Mouse (Mus musculus) ovary, postnatal 10 days (tissue): ENCODE measurements around the gene Rab34.
"Not testable (repeated sequence)": the region's sequence is repeated elsewhere in the genome, so short reads cannot be mapped to it uniquely, and the experiment has no call there.

Experiments used
- DNase-seq: peaks from one replicate; pipeline ENCODE4 v3.0.0; 2022; ENCODE audit warnings: low spot score

Gene Rab34

GRCm38 (mm10) chr11:78180081-78180761 lies 8.0 kb upstream of the Rab34 start:
- no peak for DNase-seq

- no peak for DNase-seq
These were observed 6.3 kb upstream of the Rab34 start for GRCm38 (mm10) chr11:78181830-78182357.

- DNase-seq: no peak
These were observed 5.8 kb upstream of the Rab34 start for GRCm38 (mm10) chr11:78182450-78182849.

- peak; percentile 81 for DNase-seq
These were observed 5.0 kb upstream of the Rab34 start, which contains the start of gene Rpl23a for GRCm38 (mm10) chr11:78182961-78183844. Gene Rpl23a, minus strand, starts transcription at chr11:78183584.

GRCm38 (mm10) chr11:78183884-78184514 lies 4.2 kb upstream of the Rab34 start:
- DNase-seq: no peak

- DNase-seq: not testable (repeated sequence)
These were observed 3.5 kb upstream of the Rab34 start for GRCm38 (mm10) chr11:78184702-78185101.

- DNase-seq: peak; percentile 72
These were observed 1.2 kb downstream of the Rab34 start for GRCm38 (mm10) chr11:78189234-78190040.

GRCm38 (mm10) chr11:78190041-78190440 lies 1.8 kb downstream of the Rab34 start:
- DNase-seq: no peak

GRCm38 (mm10) chr11:78193113-78193512 lies 4.9 kb downstream of the Rab34 start, which contains the start of gene Proca1:
Gene Proca1, plus strand, starts transcription at chr11:78193392.
- DNase-seq: no peak

GRCm38 (mm10) chr11:78194411-78195100 lies 6.3 kb downstream of the Rab34 start:
- DNase-seq: peak; percentile 42

GRCm38 (mm10) chr11:78195101-78195863 lies 7.1 kb downstream of the Rab34 start:
- DNase-seq: no peak

GRCm38 (mm10) chr11:78202372-78202771 lies 14.1 kb downstream of the Rab34 start:
- no peak for DNase-seq

GRCm38 (mm10) chr11:78204287-78204686 lies 16.1 kb downstream of the Rab34 start:
- no peak for DNase-seq

GRCm38 (mm10) chr11:78205361-78206206 lies 17.4 kb downstream of the Rab34 start:
- no peak for DNase-seq

GRCm38 (mm10) chr11:78207190-78207589 lies 19.0 kb downstream of the Rab34 start:
- DNase-seq: no peak

- no peak for DNase-seq
These were observed 21.7 kb downstream of the Rab34 start for GRCm38 (mm10) chr11:78209886-78210285.

- DNase-seq: no peak
These were observed 22.4 kb downstream of the Rab34 start for GRCm38 (mm10) chr11:78210615-78211014.

GRCm38 (mm10) chr11:78211513-78211912 lies 23.3 kb downstream of the Rab34 start:
- DNase-seq: no peak
